Mouse (Mus musculus) midbrain, embryonic 10.5 days (tissue): Measurements from ENCODE around the gene Zfp938. TPM values are rescaled to one million over a fixed set of nuclear protein-coding genes. Genes with fewer than 3 reads are reported as not detected.
A peak's percentile ranks its signal among the peaks of the same experiment; 100 is the strongest.

Experiments
- DNase-seq: peaks from one replicate; pipeline ENCODE4 v3.0.0-alpha.2; 2017; ENCODE audit warnings: low spot score
- H3K27ac ChIP-seq: fragments of 300-500 bp; sonication (generic); replicated peaks from 2 replicates; pipeline ENCODE4 v1.5.1; 2016; ENCODE audit warnings: mild to moderate bottlenecking
- H3K27me3 ChIP-seq: fragments of 300-500 bp; sonication (generic); 2 replicates; pipeline ENCODE4 v1.6.1; 2016; ENCODE audit warnings: low read depth, mild to moderate bottlenecking; ENCODE audit not compliant: poor library complexity, severe bottlenecking
- H3K36me3 ChIP-seq: fragments of 300-500 bp; sonication (generic); 2 replicates; pipeline ENCODE4 v1.6.1; 2016; ENCODE audit warnings: mild to moderate bottlenecking, moderate library complexity
- H3K4me1 ChIP-seq: fragments of 300-500 bp; sonication (generic); 2 replicates; pipeline ENCODE4 v1.6.1; 2016
- H3K4me3 ChIP-seq: fragments of 300-500 bp; sonication (generic); 2 replicates; pipeline ENCODE4 v1.5.1; 2016; ENCODE audit warnings: mild to moderate bottlenecking, moderate library complexity
- H3K9me3 ChIP-seq: fragments of 300-500 bp; sonication (generic); replicated peaks from 2 replicates; pipeline ENCODE4 v1.6.1; 2016; ENCODE audit warnings: mild to moderate bottlenecking
- WGBS: fragments of 180-500 bp; shearing (Covaris S2); methylation state at CpG from one replicate; pipeline ENCODE4 v1.1.7; 2016; 5-methylcytosine and 5-hydroxymethylcytosine counted together
- polyA plus RNA-seq: library from polyadenylated mRNA; unstranded; fragments of >200 nt; fragmentation: Nextera tagmentation; extraction: Ambion mirVana; gene quantifications from 2 replicates; pipeline ENCODE4 v1.2.1, GENCODE M21; 2016

Gene Zfp938
- 16.0 and 16.2 TPM in 2 replicates for polyA plus RNA-seq

DNA sequence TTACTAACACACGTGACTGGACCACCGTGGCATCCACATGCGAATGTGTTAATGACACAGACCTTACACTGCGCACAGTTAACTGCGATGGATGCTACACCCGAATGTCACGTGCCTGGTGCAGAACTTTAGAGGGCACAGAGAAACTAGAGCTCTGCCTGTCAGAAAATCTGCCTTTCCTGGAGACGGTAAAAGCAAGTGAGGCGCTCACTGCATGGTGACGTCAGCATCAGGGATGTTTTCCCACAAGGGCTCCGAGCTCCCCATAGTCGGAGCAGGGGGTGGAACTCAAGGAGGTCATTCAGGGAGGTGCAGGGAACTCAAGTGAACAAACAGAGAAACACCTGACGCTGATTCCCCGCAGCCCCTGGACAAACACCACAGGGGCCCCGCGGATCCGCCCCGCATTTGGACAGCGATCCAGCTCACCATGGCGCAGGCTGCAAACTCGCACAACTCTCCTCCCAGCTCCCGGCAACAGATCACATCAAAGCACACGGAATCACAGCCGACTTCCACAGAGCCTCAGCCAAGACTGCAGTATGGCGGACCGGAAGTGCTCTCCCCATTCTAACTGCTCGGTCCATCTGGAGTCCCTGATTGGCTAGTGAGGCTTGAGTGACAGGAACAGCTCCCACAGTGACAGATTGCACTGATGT lies at the start of gene Zfp938:
Zfp938 (minus strand) TSS at position 539 of the 659 bp plus-strand sequence.
- 5% methylated on average over 27 of the region's 27 CpGs for WGBS
- H3K27me3 ChIP-seq, result no peaks in the 10 kb centered on the region
- DNase-seq, result peak; percentile 84
- peaks cover 29% of the 10 kb centered on the region for H3K36me3 ChIP-seq
- H3K9me3 ChIP-seq, result peaks cover 34% of the 10 kb centered on the region
- H3K27ac ChIP-seq, result peak within 1 kb of the TSS; percentile 91
- peak within 1 kb of the TSS; percentile 78 for H3K4me3 ChIP-seq
- H3K4me1 ChIP-seq, result peaks cover 10% of the 10 kb centered on the region

DNA sequence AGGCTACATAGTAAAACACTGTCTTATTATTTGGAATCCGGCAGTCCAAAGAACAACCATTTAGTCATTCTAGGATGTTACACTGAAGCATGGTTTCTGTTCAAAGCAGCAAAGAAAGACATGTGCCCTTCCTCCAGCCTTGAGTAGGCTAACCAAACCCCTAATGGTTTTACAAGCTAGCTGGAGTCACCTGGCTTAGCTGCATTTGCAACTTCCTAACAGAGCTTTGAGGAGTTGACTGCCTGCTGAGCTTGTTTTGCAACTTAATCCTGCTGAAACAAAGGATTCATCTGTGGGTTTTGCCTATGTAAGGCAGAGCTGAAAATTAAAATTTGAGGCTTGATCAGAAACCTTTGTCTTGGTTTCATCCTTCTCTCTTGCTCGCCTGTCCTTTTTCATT lies 16.3 kb upstream of the Zfp938 start:
- 82% methylated on average over 2 of the region's 2 CpGs for WGBS
- Histone ChIP-seq H3K36me3 (no peaks in the 10 kb centered on the region), H3K4me1 (no peaks in the 10 kb centered on the region), H3K4me3 (no peak overlapping the region), H3K27me3 (no peaks in the 10 kb centered on the region), H3K9me3 (peaks cover 15% of the 10 kb centered on the region), H3K27ac (no peak overlapping the region)
- no peak for DNase-seq

DNA sequence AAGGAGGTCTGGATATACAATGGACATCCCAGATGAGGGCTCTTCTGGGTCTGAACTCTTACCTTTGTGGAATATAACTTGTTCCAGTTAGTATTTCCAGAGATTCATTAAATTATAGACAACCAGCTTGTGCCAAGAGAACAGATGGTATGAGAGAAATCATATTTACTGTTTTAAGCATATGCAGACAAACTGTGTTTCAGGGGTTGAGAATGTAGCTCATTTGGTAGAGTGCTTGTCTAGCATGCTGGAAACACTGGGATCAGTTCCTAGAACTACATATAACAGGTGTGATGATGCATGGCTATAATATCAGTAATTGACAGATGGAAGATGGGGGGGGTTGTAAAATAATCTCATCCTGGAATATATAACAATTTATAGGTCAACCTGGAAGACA lies 3.9 kb upstream of the Zfp938 start:
- no peak overlapping the region for H3K27ac ChIP-seq
- no peak for DNase-seq
- peaks cover 6% of the 10 kb centered on the region; the same call in 1 of the 2 replicates for H3K9me3 ChIP-seq
- H3K36me3 ChIP-seq, result no peaks in the 10 kb centered on the region
- H3K4me3 ChIP-seq, result no peak overlapping the region
- H3K4me1 ChIP-seq, result peaks cover 8% of the 10 kb centered on the region
- no peaks in the 10 kb centered on the region for H3K27me3 ChIP-seq

DNA sequence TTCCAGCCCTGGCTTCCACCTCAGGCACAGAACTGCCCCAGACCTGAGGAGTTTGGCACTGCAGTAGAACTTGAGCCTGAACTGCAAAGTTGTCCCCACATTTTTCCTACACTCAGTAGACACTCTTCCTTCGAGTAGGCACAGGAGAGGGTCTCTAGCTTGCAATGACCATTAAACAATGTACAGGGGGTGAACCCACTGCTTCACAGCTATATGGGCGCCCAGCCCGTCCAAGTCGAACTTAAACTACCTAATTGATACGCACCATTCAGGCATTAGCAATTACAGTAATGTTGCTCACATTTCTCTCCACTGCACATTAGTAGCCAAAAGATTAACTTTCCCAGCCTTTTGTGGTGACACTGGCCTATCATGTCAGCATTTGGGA lies 315 bp upstream of the Zfp938 start:
- 75% methylated on average over 5 of the region's 5 CpGs for WGBS
- peak overlapping the region; percentile 78 for H3K4me3 ChIP-seq
- H3K9me3 ChIP-seq, result peaks cover 29% of the 10 kb centered on the region
- no peak for DNase-seq
- H3K27ac ChIP-seq, result peak overlapping the region; percentile 91
- peaks cover 24% of the 10 kb centered on the region for H3K36me3 ChIP-seq
- H3K4me1 ChIP-seq, result peaks cover 10% of the 10 kb centered on the region
- no peaks in the 10 kb centered on the region for H3K27me3 ChIP-seq

DNA sequence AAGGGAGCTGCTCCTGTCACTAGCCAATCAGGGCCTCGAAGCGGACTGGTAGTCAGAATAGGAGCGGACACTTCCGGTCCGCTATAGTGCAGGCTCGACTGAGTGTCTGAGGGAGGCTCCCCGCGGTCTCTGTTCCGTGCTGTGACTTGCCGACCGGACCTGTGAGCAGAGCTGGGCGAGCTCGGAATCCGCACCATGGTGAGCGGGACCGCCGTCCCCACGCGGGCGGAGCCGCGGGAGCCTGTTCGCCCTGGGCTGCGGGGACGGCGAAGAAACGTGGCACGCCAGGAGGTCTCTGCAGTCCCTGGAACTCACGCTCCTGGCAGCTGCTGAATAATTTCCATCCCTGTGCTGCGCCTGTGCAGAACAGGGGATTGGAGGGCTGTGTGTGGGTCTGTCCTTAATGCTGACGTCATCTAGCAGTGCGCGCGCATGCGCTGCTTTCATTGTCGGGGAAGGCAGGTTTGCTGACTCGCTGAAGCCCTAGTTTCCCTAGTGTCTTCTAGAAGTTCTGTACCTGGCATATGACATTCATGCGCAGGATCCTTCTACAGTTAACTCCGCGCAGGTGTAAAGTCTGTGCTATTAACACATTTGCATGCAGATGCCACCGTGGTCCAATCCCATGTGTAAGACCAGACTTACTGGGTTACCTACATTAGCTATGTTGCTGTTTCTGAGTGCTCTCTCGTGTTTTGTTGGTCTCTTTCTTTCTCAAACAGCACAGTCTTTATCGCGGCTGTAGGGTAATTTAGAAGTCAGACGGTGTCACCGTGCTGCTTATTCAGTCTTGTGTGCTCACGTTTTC lies 62.6 kb downstream of the Zfp938 start:
- Histone ChIP-seq H3K4me1 (peaks cover 6% of the 10 kb centered on the region), H3K9me3 (peaks cover 29% of the 10 kb centered on the region), H3K27ac (peak overlapping the region; percentile 92), H3K36me3 (no peaks in the 10 kb centered on the region), H3K27me3 (no peaks in the 10 kb centered on the region), H3K4me3 (peak overlapping the region; percentile 70)
- DNase-seq, result peak; percentile 89
- WGBS, result 8% methylated on average over 47 of the region's 47 CpGs

Other genes with a start within 250 kb of the Zfp938 start
- 17.0 and 18.2 TPM in 2 replicates for gene Zfp873, start 193.2 kb downstream of the Zfp938 start, polyA plus RNA-seq
- 5.2 and 6.9 TPM in 2 replicates for gene BC024063, start 157.9 kb downstream of the Zfp938 start, polyA plus RNA-seq
- gene AU041133, start 113.3 kb downstream of the Zfp938 start, polyA plus RNA-seq, result 4.9 and 6.2 TPM in 2 replicates
- gene 4932415D10Rik, start 75.3 kb upstream of the Zfp938 start, polyA plus RNA-seq, result not detected in 2 replicates
- 9.7 and 9.9 TPM in 2 replicates for gene Gm4924, start 113.0 kb upstream of the Zfp938 start, polyA plus RNA-seq